Mouse (Mus musculus): Measurements from ENCODE around the gene Faap100. TPM values are rescaled to one million over a fixed set of nuclear protein-coding genes. Genes with fewer than 3 reads are reported as not detected.
"Not testable (repeated sequence)": the region's sequence is repeated elsewhere in the genome, so short reads cannot be mapped to it uniquely, and the experiment has no call there.

The Faap100 gene
- polyA plus RNA-seq (2015; fragmentation: Nextera tagmentation; extraction: Ambion mirVana): 95.4 and 110 TPM in 2 replicates

- Histone ChIP-seq H3K27ac (replicated peaks) (peak within 1 kb of the TSS; percentile 73), H3K4me3 (peak within 1 kb of the TSS; percentile 82), H3K4me1 (replicated peaks) (peaks cover 34% of the 10 kb centered on the region), H3K36me3 (peaks cover 63% of the 10 kb centered on the region), H3K27me3 (no peaks in the 10 kb centered on the region), H3K9ac (peak within 1 kb of the TSS; percentile 78), H3K4me2 (peak within 1 kb of the TSS; percentile 86), H3K9me3 (no peaks in the 10 kb centered on the region)
- peak; percentile 84 for ATAC-seq (ENCODE audit: low FRiP score, low read depth)
- 10% methylated on average over 48 of the region's 54 CpGs for WGBS
These were observed at the start of gene Faap100 for GRCm38 (mm10) chr11:120378611-120379540. Gene Faap100 (minus strand): TSS chr11:120378764.

- Histone ChIP-seq H3K9me3 (no peaks in the 10 kb centered on the region), H3K27ac (replicated peaks) (no peak overlapping the region), H3K36me3 (peaks cover 65% of the 10 kb centered on the region), H3K9ac (no peak overlapping the region), H3K4me2 (no peak overlapping the region), H3K27me3 (no peaks in the 10 kb centered on the region), H3K4me3 (no peak overlapping the region), H3K4me1 (replicated peaks) (no peaks in the 10 kb centered on the region)
- 97% methylated on average over 3 of the region's 3 CpGs for WGBS
- no peak for ATAC-seq (ENCODE audit: low FRiP score, low read depth)
These were observed 48.2 kb upstream of the Faap100 start for GRCm38 (mm10) chr11:120426727-120427126.

- Histone ChIP-seq H3K4me2 (no peak overlapping the region), H3K4me1 (replicated peaks) (no peaks in the 10 kb centered on the region), H3K27me3 (no peaks in the 10 kb centered on the region), H3K36me3 (peaks cover 68% of the 10 kb centered on the region), H3K27ac (replicated peaks) (no peak overlapping the region), H3K9me3 (no peaks in the 10 kb centered on the region), H3K9ac (no peak overlapping the region), H3K4me3 (no peak overlapping the region)
- whole genome bisulfite sequencing: 70% methylated on average over 9 of the region's 9 CpGs
- ATAC-seq (ENCODE audit: low FRiP score, low read depth): no peak
These were observed 45.2 kb upstream of the Faap100 start for GRCm38 (mm10) chr11:120423569-120424295.

- no peak for ATAC-seq (ENCODE audit: low FRiP score, low read depth)
- Histone ChIP-seq H3K4me1 (replicated peaks) (no peaks in the 10 kb centered on the region), H3K27ac (replicated peaks) (no peak overlapping the region), H3K9ac (no peak overlapping the region), H3K4me3 (no peak overlapping the region), H3K36me3 (peaks cover 68% of the 10 kb centered on the region), H3K27me3 (no peaks in the 10 kb centered on the region), H3K4me2 (no peak overlapping the region), H3K9me3 (no peaks in the 10 kb centered on the region)
- WGBS: 91% methylated on average over 13 of the region's 13 CpGs
These were observed 44.3 kb upstream of the Faap100 start for GRCm38 (mm10) chr11:120422651-120423568.

- H3K4me2 ChIP-seq: no peak overlapping the region
- peaks cover 70% of the 10 kb centered on the region for H3K36me3 ChIP-seq
- H3K27ac ChIP-seq (replicated peaks): no peak overlapping the region
- 100% methylated on average over 1 of the region's 1 CpGs for WGBS
- ATAC-seq (ENCODE audit: low FRiP score, low read depth): no peak
- H3K4me3 ChIP-seq: no peak overlapping the region
- H3K9ac ChIP-seq: no peak overlapping the region
- H3K9me3 ChIP-seq: no peaks in the 10 kb centered on the region
- no peaks in the 10 kb centered on the region for H3K27me3 ChIP-seq
- H3K4me1 ChIP-seq (replicated peaks): no peaks in the 10 kb centered on the region
These were observed 40.0 kb upstream of the Faap100 start for GRCm38 (mm10) chr11:120418592-120418991.

GRCm38 (mm10) chr11:120417852-120418251 lies 39.3 kb upstream of the Faap100 start:
- no peak for ATAC-seq (ENCODE audit: low FRiP score, low read depth)
- WGBS: 95% methylated on average over 7 of the region's 7 CpGs
- Histone ChIP-seq H3K4me3 (no peak overlapping the region), H3K27me3 (no peaks in the 10 kb centered on the region), H3K27ac (replicated peaks) (no peak overlapping the region), H3K36me3 (peaks cover 71% of the 10 kb centered on the region), H3K4me2 (no peak overlapping the region), H3K4me1 (replicated peaks) (no peaks in the 10 kb centered on the region), H3K9me3 (no peaks in the 10 kb centered on the region), H3K9ac (no peak overlapping the region)

- H3K36me3 ChIP-seq: peaks cover 82% of the 10 kb centered on the region
- H3K9ac ChIP-seq; H3K4me2 ChIP-seq; ATAC-seq (ENCODE audit: low FRiP score, low read depth); H3K9me3 ChIP-seq; H3K4me1 ChIP-seq (replicated peaks); H3K27me3 ChIP-seq; H3K4me3 ChIP-seq; H3K27ac ChIP-seq (replicated peaks): not testable (repeated sequence)
- WGBS: 95% methylated on average over 7 of the region's 10 CpGs
These were observed 35.1 kb upstream of the Faap100 start for GRCm38 (mm10) chr11:120413621-120414020.

- Histone ChIP-seq H3K4me2 (no peak overlapping the region), H3K9ac (no peak overlapping the region), H3K9me3 (no peaks in the 10 kb centered on the region), H3K4me3 (no peak overlapping the region), H3K4me1 (replicated peaks) (no peaks in the 10 kb centered on the region), H3K27me3 (no peaks in the 10 kb centered on the region), H3K36me3 (peaks cover 79% of the 10 kb centered on the region), H3K27ac (replicated peaks) (no peak overlapping the region)
- no peak for ATAC-seq (ENCODE audit: low FRiP score, low read depth)
- 78% methylated on average over 1 of the region's 1 CpGs for WGBS
These were observed 27.9 kb upstream of the Faap100 start for GRCm38 (mm10) chr11:120406445-120406844.

- Histone ChIP-seq H3K27ac (replicated peaks) (no peak overlapping the region), H3K4me3 (no peak overlapping the region), H3K27me3 (no peaks in the 10 kb centered on the region), H3K9me3 (no peaks in the 10 kb centered on the region), H3K36me3 (peaks cover 76% of the 10 kb centered on the region), H3K4me2 (no peak overlapping the region), H3K4me1 (replicated peaks) (no peaks in the 10 kb centered on the region), H3K9ac (no peak overlapping the region)
- 93% methylated on average over 3 of the region's 3 CpGs for WGBS
- ATAC-seq (ENCODE audit: low FRiP score, low read depth): no peak
These were observed 27.3 kb upstream of the Faap100 start for GRCm38 (mm10) chr11:120405867-120406266.

- Histone ChIP-seq H3K9me3 (no peaks in the 10 kb centered on the region), H3K27me3 (no peaks in the 10 kb centered on the region), H3K36me3 (peaks cover 76% of the 10 kb centered on the region), H3K4me1 (replicated peaks) (no peaks in the 10 kb centered on the region), H3K9ac (no peak overlapping the region), H3K27ac (replicated peaks) (no peak overlapping the region), H3K4me3 (no peak overlapping the region), H3K4me2 (no peak overlapping the region)
- 100% methylated on average over 1 of the region's 1 CpGs for WGBS
- ATAC-seq (ENCODE audit: low FRiP score, low read depth): no peak
These were observed 26.2 kb upstream of the Faap100 start for GRCm38 (mm10) chr11:120404814-120405213.

GRCm38 (mm10) chr11:120399319-120399718 lies 20.8 kb upstream of the Faap100 start:
- Histone ChIP-seq H3K9ac (no peak overlapping the region), H3K36me3 (peaks cover 46% of the 10 kb centered on the region), H3K27me3 (no peaks in the 10 kb centered on the region), H3K4me3 (no peak overlapping the region), H3K9me3 (no peaks in the 10 kb centered on the region), H3K4me2 (no peak overlapping the region), H3K27ac (replicated peaks) (no peak overlapping the region), H3K4me1 (replicated peaks) (no peaks in the 10 kb centered on the region)
- no peak for ATAC-seq (ENCODE audit: low FRiP score, low read depth)
- 95% methylated on average over 2 of the region's 2 CpGs for WGBS

Measured in hindbrain, embryonic 15.5 days (tissue).